Mouse (Mus musculus): ENCODE measurements at regions not wholly inside any gene's neighbourhood (a gene's known extent, or its start where the extent isn't known, plus 50 kb on each side); places are given as distances from the start of the nearest gene placed in this dataset.

- TF ChIP-seq CTCF (IDR thresholded peaks at IDR 0.05) (no peak), POLR2A (IDR thresholded peaks at IDR 0.05; ENCODE audit: insufficient read depth, low read depth, low read length) (no peak)
These were observed 833.6 kb upstream of the Epha7 start for GRCm38 (mm10) chr4:27979210-27979771.
